Mouse (Mus musculus): ENCODE data around the gene Kat6b.

Gene Kat6b

GRCm38 (mm10) chr14:21560481-21561209, 79.4 kb downstream of the Kat6b start:
- no peak for DNase-seq (ENCODE audit: low spot score)

- no peak for DNase-seq (ENCODE audit: low spot score)
Observed at GRCm38 (mm10) chr14:21561396-21562065, 80.3 kb downstream of the Kat6b start.

- no peak for DNase-seq (ENCODE audit: low spot score)
Observed at GRCm38 (mm10) chr14:21563584-21564118, 82.4 kb downstream of the Kat6b start.

DNA sequence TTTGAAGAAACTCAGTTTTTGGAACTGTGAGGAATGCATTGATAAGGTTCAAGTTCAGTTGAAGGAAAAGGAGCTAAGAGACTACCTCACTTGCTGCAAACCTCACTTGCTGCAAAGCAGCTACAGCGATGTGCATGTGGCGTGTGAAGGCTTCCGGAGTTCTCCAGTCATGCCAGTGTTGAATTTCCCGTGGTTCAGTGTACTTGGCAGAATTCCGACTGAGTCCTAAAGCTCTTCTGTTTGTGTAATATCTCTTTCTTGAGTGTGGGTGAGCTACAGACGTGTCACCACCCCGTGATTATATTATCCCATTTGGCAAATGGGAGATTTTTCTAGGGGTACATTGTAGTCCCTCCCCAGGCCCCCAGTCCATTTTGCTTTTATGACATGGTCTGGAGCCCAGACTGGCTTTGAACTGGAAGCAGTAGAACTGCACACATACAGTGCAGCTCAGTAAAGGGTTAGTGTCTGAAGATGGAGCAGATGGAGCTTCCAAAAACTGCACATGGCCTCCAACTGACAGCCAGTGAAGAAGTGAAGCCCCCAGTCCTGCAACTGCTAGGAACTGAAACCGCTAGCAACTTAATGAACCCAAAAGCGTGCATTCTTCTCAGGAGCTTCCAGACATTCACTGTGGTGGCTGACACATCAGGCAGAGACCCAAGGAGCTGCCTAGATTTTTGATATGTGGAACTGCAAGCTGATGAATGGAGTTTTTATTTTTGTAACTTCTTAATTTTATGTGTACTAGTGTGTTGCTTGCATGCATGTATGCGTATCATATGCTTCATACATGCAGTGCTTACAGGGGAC, 84.5 kb downstream of the Kat6b start:
- no peak for DNase-seq (ENCODE audit: low spot score)

DNA sequence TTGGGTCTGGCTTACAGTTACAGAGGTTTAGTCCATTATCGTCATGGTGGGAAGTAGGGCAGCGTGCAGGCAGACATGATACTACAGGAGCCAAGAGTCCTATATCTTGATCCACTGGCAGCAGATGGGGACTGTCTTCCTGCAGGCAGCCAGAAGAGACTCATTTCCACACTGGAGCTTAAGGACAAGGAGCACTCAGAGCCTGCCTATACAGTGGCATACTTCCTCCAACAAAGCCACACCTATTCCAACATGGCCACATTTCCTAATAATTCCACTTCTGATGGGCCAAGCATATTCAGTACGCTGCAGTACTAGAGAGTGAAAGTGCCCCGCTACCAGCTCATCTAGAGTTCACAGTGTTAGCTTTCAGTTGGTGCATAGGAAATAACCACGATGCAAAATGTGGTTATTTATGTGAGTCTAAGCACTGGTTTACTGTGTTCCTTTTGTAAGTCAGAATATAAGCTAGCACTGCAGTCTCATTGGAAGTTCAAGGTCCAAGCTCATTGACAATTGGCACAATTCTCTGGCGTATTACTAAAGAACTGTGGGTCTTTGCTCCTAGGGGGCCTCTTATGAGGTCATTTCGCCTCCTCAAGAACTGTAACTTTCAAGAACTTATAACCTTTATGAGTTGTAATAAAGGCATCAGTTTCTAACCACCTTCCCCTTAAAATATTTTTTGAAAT, 86.2 kb downstream of the Kat6b start:
- no peak for DNase-seq (ENCODE audit: low spot score)

GRCm38 (mm10) chr14:21568821-21569220, 87.6 kb downstream of the Kat6b start:
- DNase-seq (ENCODE audit: low spot score): no peak

DNA sequence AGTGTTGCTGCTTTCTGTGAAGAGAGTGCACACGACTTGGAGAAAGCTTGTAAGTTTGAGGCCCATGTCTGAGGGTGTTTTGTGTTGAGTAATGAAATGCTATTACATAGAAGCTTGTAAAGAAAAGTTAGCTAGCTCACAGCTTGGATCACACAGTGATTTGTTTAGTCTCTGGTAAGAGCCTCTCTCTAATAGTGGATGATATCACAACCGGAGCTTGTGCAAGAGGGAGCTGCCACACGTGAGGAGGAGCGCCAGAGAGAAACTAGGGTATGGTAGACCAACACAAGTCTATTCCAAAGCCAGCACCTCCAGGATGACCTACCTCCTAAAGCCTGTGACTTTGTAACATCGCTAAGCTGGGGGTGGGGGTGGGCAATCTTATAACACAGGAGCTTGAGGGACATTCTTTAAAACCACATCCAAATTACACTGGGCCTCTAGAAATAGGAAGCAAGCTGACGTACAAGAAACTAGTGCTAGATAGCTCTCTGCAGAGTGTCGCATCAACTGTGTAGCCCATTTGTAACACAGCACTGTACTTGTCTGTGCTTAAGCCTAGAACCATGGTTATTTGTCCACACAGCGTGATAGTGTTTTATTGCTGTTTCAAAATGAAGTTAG, 93.6 kb downstream of the Kat6b start:
- no peak for DNase-seq (ENCODE audit: low spot score)

GRCm38 (mm10) chr14:21576867-21577266, 95.6 kb downstream of the Kat6b start:
- no peak for DNase-seq (ENCODE audit: low spot score)

DNA sequence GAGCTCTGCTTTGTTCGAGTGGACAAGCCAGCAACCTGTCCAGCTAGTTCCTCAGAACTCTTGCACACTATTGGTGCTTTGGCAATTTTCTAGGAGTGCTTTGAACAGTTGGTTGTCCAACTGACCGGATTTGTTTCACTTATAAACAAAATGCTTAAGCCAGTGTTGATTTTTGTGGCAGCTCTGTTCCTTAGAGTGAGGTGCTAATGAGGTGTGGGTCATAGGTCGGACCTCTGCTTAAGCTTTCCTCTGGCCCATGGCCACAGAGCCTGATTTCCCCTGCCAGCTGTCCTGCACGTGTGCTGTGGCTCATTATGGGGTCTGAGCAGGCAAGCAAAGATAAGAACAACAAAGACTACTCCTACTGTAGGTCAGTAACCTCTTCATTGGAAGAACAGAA, 100.0 kb downstream of the Kat6b start:
- no peak for DNase-seq (ENCODE audit: low spot score)

DNA sequence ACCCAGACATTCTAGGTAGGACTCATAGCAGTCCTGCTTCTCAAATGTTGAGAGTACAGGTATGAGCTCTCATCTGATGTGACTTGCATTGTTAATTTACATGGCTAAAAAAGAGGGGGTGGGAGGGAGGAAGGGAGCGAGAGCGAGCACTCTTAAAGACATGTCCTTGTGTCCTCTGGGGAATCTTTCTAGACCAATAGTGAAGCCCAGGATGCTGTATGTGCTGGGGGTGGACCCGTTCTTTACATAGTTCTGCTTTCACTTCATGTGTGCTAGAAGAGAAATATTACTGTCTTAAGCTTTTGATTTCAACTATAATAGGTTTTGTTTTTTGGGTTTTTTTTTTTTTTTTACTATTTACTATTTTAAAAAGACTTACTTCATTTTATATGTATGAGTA, 101.1 kb downstream of the Kat6b start:
- no peak for DNase-seq (ENCODE audit: low spot score)

GRCm38 (mm10) chr14:21583051-21583450, 101.8 kb downstream of the Kat6b start:
- no peak for DNase-seq (ENCODE audit: low spot score)

DNA sequence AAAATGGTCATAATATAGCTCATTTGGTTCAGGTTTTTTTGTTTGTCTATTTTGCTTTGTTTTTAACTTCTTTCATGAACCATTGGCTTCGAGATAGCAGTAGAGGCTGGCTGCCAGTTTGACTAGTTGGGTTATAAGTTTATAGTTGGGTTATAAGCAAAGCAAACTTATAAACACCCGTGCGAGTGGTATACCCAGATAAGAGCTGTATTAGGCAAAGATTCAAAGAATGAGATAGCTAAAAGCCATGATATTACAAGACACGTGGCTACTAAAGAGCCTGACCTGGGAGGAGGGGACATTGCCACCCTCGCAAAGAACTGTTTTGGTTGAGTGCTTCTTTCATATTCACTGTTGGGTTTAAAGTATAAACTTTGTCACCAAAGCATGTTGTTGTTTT, 102.6 kb downstream of the Kat6b start:
- DNase-seq (ENCODE audit: low spot score): no peak

GRCm38 (mm10) chr14:21584468-21585135, 103.4 kb downstream of the Kat6b start:
- DNase-seq (ENCODE audit: low spot score): no peak

GRCm38 (mm10) chr14:21585491-21586251, 104.4 kb downstream of the Kat6b start:
- DNase-seq (ENCODE audit: low spot score): no peak

DNA sequence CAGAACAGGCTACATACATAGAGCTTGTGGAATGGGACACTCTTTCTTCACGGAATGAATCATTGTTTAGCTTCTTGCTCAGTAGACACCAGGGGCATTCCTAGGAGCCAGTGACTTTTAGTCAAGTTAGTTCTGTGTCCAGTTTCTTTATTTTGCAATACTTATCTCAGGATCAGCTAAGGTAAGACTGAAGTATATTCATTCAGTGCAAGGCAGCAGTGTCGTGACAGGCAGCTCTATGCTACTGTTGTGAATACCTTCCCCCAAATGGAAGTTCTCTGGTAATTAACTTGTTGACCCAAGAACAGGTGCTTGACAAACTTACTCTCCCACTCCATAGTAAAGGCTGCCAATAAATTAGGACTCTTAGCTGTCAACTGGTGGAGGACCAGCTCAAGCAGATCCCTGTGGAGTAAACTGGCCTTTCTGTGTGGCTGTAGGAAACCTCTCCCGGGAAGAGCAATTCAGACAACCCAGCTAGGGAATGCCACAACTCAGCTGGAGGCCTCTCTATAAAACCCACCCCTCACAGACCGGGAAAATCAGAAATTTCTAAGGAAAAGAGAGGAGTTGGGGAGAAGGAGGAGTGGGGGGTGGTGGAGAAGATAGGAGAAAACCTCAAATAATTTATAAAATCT, 105.4 kb downstream of the Kat6b start:
- DNase-seq (ENCODE audit: low spot score): no peak

GRCm38 (mm10) chr14:21587931-21588330, 106.7 kb downstream of the Kat6b start:
- DNase-seq (ENCODE audit: low spot score): no peak

DNA sequence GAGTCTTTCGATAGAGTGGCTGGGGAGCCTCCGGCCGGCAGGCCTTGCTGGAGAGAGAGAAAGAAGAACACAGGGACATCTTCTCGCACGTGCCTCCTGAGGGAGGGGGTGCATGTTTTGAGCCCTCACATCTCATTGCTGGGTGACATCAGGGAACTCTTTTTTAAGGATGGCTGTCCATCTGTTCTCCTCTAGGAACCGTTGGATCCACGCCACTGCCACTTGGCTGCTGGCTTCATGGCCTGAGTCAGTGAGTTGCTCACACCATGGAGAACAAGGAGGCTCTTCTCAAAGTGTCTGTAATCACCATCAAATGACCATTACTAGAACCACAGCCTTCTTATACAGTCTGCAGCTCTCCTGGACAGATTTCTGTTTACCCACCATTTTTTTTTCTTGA, 108.4 kb downstream of the Kat6b start:
- DNase-seq (ENCODE audit: low spot score): no peak

DNA sequence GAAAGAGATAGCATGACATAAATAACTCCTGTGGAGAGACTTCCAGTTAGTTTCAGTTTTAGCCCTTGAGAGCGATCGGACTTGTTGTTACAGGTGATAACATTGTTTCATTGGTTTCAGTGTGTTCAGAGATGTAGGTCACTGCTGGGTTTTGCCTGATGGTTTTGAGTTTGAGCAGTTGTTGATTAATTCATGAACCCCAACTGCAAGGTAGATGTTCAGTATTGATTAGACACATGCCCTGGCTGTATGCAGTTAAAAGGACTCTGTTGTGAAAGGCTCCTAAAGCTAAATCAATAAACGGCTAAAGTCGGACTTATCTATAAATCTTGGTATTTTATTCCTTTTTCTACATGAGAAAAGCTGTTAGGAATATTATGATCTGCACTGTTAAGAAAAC, 109.0 kb downstream of the Kat6b start:
- DNase-seq (ENCODE audit: low spot score): no peak

DNA sequence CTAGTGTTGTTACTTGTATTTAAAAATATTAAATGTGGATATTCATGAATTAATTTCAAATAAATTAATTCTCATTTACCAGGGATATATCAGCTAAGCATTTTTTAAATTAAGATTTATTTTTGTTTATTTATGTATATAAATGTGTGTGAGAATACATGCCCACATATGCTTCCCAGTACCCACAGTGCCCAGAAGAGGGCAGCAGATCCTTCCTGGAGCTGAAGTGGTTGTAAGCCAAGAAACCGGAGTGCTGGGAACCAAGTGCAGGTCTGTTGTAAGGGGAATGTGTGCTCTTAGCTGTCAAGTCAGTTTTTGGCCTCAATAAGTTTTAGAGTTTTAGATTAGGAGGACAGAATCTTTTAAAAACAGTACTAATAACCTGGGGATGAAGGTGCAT, 110.9 kb downstream of the Kat6b start:
- no peak for DNase-seq (ENCODE audit: low spot score)
